Mouse (Mus musculus) lung, embryonic 14.5 days (tissue): ENCODE results near the gene Wrap53. TPM values are rescaled to one million over a fixed set of nuclear protein-coding genes. Genes with fewer than 3 reads are reported as not detected.
"Not testable (repeated sequence)": the region's sequence is repeated elsewhere in the genome, so short reads cannot be mapped to it uniquely, and the experiment has no call there.

Experiments
- ATAC-seq: fragments of 200-750 bp; cut with Nextera tagmentation; 2 replicates; pipeline ENCODE4 v1.8.0; 2017; ENCODE audit warnings: mild to moderate bottlenecking, moderate TSS enrichment, moderate library complexity; ENCODE audit not compliant: insufficient read depth
- DNase-seq: peaks from one replicate; pipeline ENCODE4 v3.0.0-alpha.2; 2015
- H3K27ac ChIP-seq: fragments of 300-500 bp; sonication (generic); 2 replicates; pipeline ENCODE4 v1.5.1; 2014; ENCODE audit warnings: low read depth, mild to moderate bottlenecking, moderate library complexity
- H3K27me3 ChIP-seq: fragments of 300-500 bp; sonication (generic); 2 replicates; pipeline ENCODE4 v1.6.1; 2014; ENCODE audit warnings: low read length, control low read depth; ENCODE audit not compliant: insufficient read depth
- H3K36me3 ChIP-seq: fragments of 300-500 bp; sonication (generic); 2 replicates; pipeline ENCODE4 v1.6.1; 2014; ENCODE audit warnings: control low read depth; ENCODE audit not compliant: insufficient read depth
- H3K4me1 ChIP-seq: fragments of 300-500 bp; sonication (generic); 2 replicates; pipeline ENCODE4 v1.6.1; 2014; ENCODE audit warnings: antibody characterized with exemption, control low read depth; ENCODE audit not compliant: insufficient read depth
- H3K4me2 ChIP-seq: fragments of 300-500 bp; sonication (generic); 2 replicates; pipeline ENCODE4 v1.6.1; 2014; ENCODE audit warnings: mild to moderate bottlenecking
- H3K4me3 ChIP-seq: fragments of 300-500 bp; sonication (generic); 2 replicates; pipeline ENCODE4 v1.5.1; 2014; ENCODE audit warnings: low read depth, low read length
- H3K9ac ChIP-seq: fragments of 300-500 bp; sonication (generic); 2 replicates; pipeline ENCODE4 v1.6.1; 2014
- H3K9me3 ChIP-seq: fragments of 300-500 bp; sonication (generic); 2 replicates; pipeline ENCODE4 v1.6.1; 2016; ENCODE audit warnings: low read depth, low read length, control low read depth
- CTCF ChIP-seq: IDR thresholded peaks from 2 replicates; pipeline ENCODE4 v1.5.1; 2016; ENCODE audit warnings: antibody characterized with exemption, low read depth
- WGBS: fragments of 180-500 bp; shearing (Covaris S2); extraction: QIAGEN DNeasy Blood & Tissue Kit; methylation state at CpG from one replicate; pipeline ENCODE4 v1.1.7; 2014; 5-methylcytosine and 5-hydroxymethylcytosine counted together
- polyA plus RNA-seq: library from polyadenylated mRNA; unstranded; fragments of >200 nt; fragmentation: Nextera tagmentation; extraction: Ambion mirVana; gene quantifications from 2 replicates; pipeline ENCODE4 v1.2.1, GENCODE M21; 2014

Wrap53 gene
- polyA plus RNA-seq, 1 experiment from 2014 or later: 33.6 TPM

- peak; percentile 49 for ATAC-seq
Measured at GRCm38 (mm10) chr11:69547071-69547470, 33.0 kb downstream of the Wrap53 start.

DNA sequence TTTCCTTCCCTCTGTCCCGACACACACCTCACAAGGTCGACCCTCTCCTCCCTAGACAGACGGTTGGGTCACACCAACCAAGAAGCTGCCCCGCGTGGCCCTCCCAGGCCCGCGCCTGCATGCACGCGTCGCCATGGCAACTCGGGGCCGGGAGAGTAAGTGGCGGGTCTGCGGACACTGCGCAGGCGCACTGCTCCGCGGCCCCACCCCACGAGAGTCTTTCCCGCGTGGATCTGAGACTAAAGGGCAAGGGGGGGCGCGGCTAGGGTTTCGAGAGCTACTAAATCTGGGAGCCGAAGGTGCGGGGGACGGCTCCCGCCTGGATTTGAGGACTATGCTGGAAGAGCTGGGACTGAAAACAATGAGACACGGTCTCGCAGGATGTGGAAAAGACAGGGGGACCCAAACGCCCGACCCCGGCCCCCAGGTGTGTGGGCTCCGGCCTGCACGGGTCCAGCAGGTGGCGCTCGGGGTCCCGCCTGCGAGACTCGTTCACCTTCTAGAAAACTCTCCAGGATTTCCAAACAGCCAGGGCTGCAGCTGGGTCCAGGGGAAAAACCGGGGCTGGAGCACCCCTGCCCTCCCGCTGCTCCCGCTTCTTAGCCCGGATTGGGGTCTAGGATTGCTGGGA, 33.5 kb downstream of the Wrap53 start:
- Histone ChIP-seq H3K4me1 (no peaks in the 10 kb centered on the region), H3K36me3 (no peaks in the 10 kb centered on the region), H3K27ac (peak overlapping the region; percentile 82), H3K9ac (peak overlapping the region; percentile 71), H3K9me3 (no peaks in the 10 kb centered on the region), H3K4me2 (peak overlapping the region; percentile 99), H3K27me3 (0 out of 2 replicates have a peak, but pooled peaks cover 4% of the 10 kb centered on the region), H3K4me3 (peak overlapping the region; percentile 43)
- peak; percentile 89 for DNase-seq
- ATAC-seq: peak; percentile 85
- WGBS: under 1% methylated on average over 44 of the region's 44 CpGs
- TF ChIP-seq CTCF: peak; percentile 59

More at GRCm38 (mm10) chr11:69547071-69547470, 33.0 kb downstream of the Wrap53 start:
- Histone ChIP-seq H3K9me3 (no peaks in the 10 kb centered on the region), H3K4me1 (no peaks in the 10 kb centered on the region), H3K27me3 (0 out of 2 replicates have a peak, but pooled peaks cover 4% of the 10 kb centered on the region), H3K4me3 (peak overlapping the region; percentile 43), H3K4me2 (peak overlapping the region; percentile 99), H3K36me3 (no peaks in the 10 kb centered on the region), H3K9ac (peak overlapping the region; percentile 71), H3K27ac (peak overlapping the region; percentile 82)
- WGBS: 3% methylated on average over 15 of the region's 15 CpGs
- DNase-seq: peak; percentile 76
- TF ChIP-seq CTCF: peak; percentile 65

DNA sequence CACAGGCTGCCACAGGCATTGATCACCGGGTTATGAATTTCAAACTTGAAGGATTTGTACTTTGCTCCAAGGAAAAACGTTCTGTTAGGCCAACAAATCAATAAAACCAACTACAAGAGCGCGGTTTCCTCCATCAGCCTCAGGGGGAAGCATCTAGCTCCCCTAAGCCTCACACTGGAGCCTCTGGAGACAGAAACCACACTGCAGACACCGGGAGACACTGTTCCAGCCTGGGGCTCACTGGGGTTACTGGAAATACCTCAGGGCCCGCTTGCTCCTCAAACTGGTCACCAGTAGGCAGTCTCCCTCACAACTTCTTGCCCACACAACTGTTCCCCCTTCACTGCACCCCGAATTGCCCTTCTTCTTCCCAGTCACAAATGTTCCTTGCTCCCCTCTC, 34.1 kb downstream of the Wrap53 start:
- Histone ChIP-seq H3K36me3 (no peaks in the 10 kb centered on the region), H3K9ac (peak overlapping the region; percentile 71), H3K27ac (peak overlapping the region; percentile 82), H3K4me3 (peak overlapping the region; percentile 43), H3K9me3 (no peaks in the 10 kb centered on the region), H3K4me2 (peak overlapping the region; percentile 99), H3K4me1 (no peaks in the 10 kb centered on the region), H3K27me3 (0 out of 2 replicates have a peak, but pooled peaks cover 4% of the 10 kb centered on the region)
- no peak; the same call in 1 of the 2 replicates for TF ChIP-seq CTCF
- peak; percentile 48 for DNase-seq
- ATAC-seq: peak; percentile 13; the same call in 1 of the 2 replicates
- WGBS: 14% methylated on average over 7 of the region's 7 CpGs

DNA sequence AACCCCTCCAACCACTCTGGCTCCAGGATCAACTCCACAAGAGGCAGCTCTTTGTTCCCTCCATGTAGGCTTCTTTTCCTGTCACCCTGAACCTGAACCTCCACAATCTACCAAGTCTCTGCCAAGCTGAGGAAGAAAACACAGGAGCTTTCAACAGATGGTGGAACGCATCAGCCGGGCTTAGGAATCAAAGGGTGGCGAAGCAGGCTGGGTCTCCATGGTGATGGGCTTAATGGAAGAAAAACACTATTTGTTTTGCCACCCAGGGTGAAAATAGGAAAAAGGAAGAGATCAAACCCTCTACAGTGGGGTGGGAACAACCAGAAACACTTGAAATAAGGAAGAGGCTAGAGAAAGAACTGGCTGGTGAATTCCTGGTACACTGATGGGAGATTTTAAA, 36.5 kb downstream of the Wrap53 start:
- H3K4me1 ChIP-seq: no peaks in the 10 kb centered on the region
- ATAC-seq (no peak), DNase-seq (no peak)
- H3K27ac ChIP-seq: no peak overlapping the region
- H3K9ac ChIP-seq: no peak overlapping the region
- 0 out of 2 replicates have a peak, but pooled peaks cover under 1% of the 10 kb centered on the region for H3K27me3 ChIP-seq
- WGBS: 31% methylated on average over 3 of the region's 3 CpGs
- TF ChIP-seq CTCF: no peak
- H3K4me2 ChIP-seq: no peak overlapping the region
- no peaks in the 10 kb centered on the region for H3K36me3 ChIP-seq
- no peaks in the 10 kb centered on the region for H3K9me3 ChIP-seq
- no peak overlapping the region for H3K4me3 ChIP-seq

- H3K36me3 ChIP-seq, H3K9me3 ChIP-seq, ATAC-seq, H3K27ac ChIP-seq, DNase-seq, H3K27me3 ChIP-seq, H3K4me3 ChIP-seq, H3K9ac ChIP-seq, H3K4me2 ChIP-seq, H3K4me1 ChIP-seq: not testable (repeated sequence)
- 58% methylated on average over 1 of the region's 3 CpGs for WGBS
Measured at GRCm38 (mm10) chr11:69541741-69542140, 38.3 kb downstream of the Wrap53 start.

- WGBS: 87% methylated on average over 2 of the region's 2 CpGs
- no peak overlapping the region for H3K9ac ChIP-seq
- no peaks in the 10 kb centered on the region for H3K27me3 ChIP-seq
- DNase-seq: no peak
- ATAC-seq: no peak
- H3K36me3 ChIP-seq: no peaks in the 10 kb centered on the region
- no peak for TF ChIP-seq CTCF
- no peak overlapping the region for H3K27ac ChIP-seq
- H3K9me3 ChIP-seq: no peaks in the 10 kb centered on the region
- H3K4me3 ChIP-seq: no peak overlapping the region
- no peak overlapping the region for H3K4me2 ChIP-seq
- no peaks in the 10 kb centered on the region for H3K4me1 ChIP-seq
Measured at GRCm38 (mm10) chr11:69540700-69541099, 39.4 kb downstream of the Wrap53 start.

DNA sequence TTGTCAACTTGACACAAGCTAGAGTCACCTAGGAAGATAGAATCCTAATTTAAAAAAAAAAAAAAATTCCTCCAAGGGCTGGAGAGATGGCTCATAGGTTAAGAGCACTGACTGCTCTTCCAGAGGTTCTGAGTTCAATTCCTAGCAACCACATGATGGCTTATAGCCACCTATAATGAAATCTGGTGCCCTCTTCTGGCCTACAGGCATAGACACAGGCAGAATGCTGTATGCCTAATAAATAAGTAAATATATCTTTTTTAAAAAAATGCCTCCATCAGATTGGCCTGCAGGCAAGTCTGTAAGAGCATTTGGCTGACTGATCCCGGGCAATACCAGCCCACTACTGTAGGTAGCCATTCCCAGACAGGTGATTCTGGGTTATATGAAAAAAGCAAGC, 45.1 kb downstream of the Wrap53 start:
- H3K27ac ChIP-seq: no peak overlapping the region
- DNase-seq: no peak
- 79% methylated on average over 1 of the region's 1 CpGs for WGBS

More for the DNA sequence above, 45.1 kb downstream of the Wrap53 start:
- H3K9me3 ChIP-seq: no peaks in the 10 kb centered on the region
- no peaks in the 10 kb centered on the region for H3K27me3 ChIP-seq
- TF ChIP-seq CTCF: peak; percentile 30
- no peaks in the 10 kb centered on the region for H3K36me3 ChIP-seq
- ATAC-seq: no peak
- H3K9ac ChIP-seq: no peak overlapping the region
- H3K4me1 ChIP-seq: no peaks in the 10 kb centered on the region
- no peak overlapping the region for H3K4me3 ChIP-seq
- H3K4me2 ChIP-seq: no peak overlapping the region
